Mouse (Mus musculus) testis, postnatal 14 days (tissue): ENCODE data around the gene Nr3c2.

Source experiments
- DNase-seq: peaks from one replicate; pipeline ENCODE4 v3.0.0; 2021; ENCODE audit warnings: low spot score

Gene Nr3c2

GRCm38 (mm10) chr8:77251134-77251533 is 351.9 kb downstream of the Nr3c2 start:
- DNase-seq: no peak

- no peak for DNase-seq
Observed at GRCm38 (mm10) chr8:77254466-77254865, 355.2 kb downstream of the Nr3c2 start.

GRCm38 (mm10) chr8:77256450-77257084 is 357.3 kb downstream of the Nr3c2 start:
- DNase-seq: no peak

- no peak for DNase-seq
Observed at GRCm38 (mm10) chr8:77257085-77257451, 357.8 kb downstream of the Nr3c2 start.

GRCm38 (mm10) chr8:77261215-77261614 is 362.0 kb downstream of the Nr3c2 start:
- DNase-seq: no peak

GRCm38 (mm10) chr8:77262216-77263009 is 363.2 kb downstream of the Nr3c2 start:
- DNase-seq: no peak

GRCm38 (mm10) chr8:77267941-77268405 is 368.7 kb downstream of the Nr3c2 start:
- no peak for DNase-seq

- DNase-seq: no peak
Observed at GRCm38 (mm10) chr8:77272136-77272535, 372.9 kb downstream of the Nr3c2 start.

GRCm38 (mm10) chr8:77275571-77275970 is 376.3 kb downstream of the Nr3c2 start:
- DNase-seq: no peak

- DNase-seq: no peak
Observed at GRCm38 (mm10) chr8:77276827-77277226, 377.6 kb downstream of the Nr3c2 start.

GRCm38 (mm10) chr8:77278246-77278645 is 379.0 kb downstream of the Nr3c2 start:
- no peak for DNase-seq

GRCm38 (mm10) chr8:77279977-77280376 is 380.7 kb downstream of the Nr3c2 start:
- DNase-seq: no peak

- DNase-seq: no peak
Observed at GRCm38 (mm10) chr8:77282605-77283236, 383.5 kb downstream of the Nr3c2 start.

- no peak for DNase-seq
Observed at GRCm38 (mm10) chr8:77284473-77284872, 385.2 kb downstream of the Nr3c2 start.

GRCm38 (mm10) chr8:77288065-77288464 is 388.8 kb downstream of the Nr3c2 start:
- no peak for DNase-seq

- no peak for DNase-seq
Observed at GRCm38 (mm10) chr8:77288492-77288891, 389.2 kb downstream of the Nr3c2 start.

- no peak for DNase-seq
Observed at GRCm38 (mm10) chr8:77292120-77292519, 392.9 kb downstream of the Nr3c2 start.

GRCm38 (mm10) chr8:77292649-77293048 is 393.4 kb downstream of the Nr3c2 start:
- no peak for DNase-seq

GRCm38 (mm10) chr8:77294599-77294998 is 395.4 kb downstream of the Nr3c2 start:
- no peak for DNase-seq
